Mouse (Mus musculus) liver, adult 2 months (tissue): ENCODE results near the gene Pomgnt1. TPM values are rescaled to one million over a fixed set of nuclear protein-coding genes. Genes with fewer than 3 reads are reported as not detected.
A peak's percentile ranks its signal among the peaks of the same experiment; 100 is the strongest.

Source experiments
- DNase-seq: peaks from one replicate; pipeline ENCODE4 v3.0.0-alpha.2; 2011; ENCODE audit warnings: low read depth, low spot score; ENCODE audit errors: extremely low read depth
- H3K27ac ChIP-seq: fragments of 200-500 bp; replicated peaks from 2 replicates; pipeline ENCODE4 v1.5.1; 2012; ENCODE audit warnings: low read depth, mild to moderate bottlenecking, control low read depth, inconsistent platforms, low read length; ENCODE audit not compliant: insufficient read depth
- H3K27me3 ChIP-seq: fragments of 200-500 bp; 2 replicates; pipeline ENCODE4 v1.6.1; 2012; ENCODE audit warnings: mild to moderate bottlenecking, moderate library complexity, low read length, inconsistent platforms; ENCODE audit not compliant: control insufficient read depth, insufficient read depth
- H3K36me3 ChIP-seq: fragments of 200-500 bp; 2 replicates; pipeline ENCODE4 v1.6.1; 2012; ENCODE audit warnings: low read length, inconsistent platforms; ENCODE audit not compliant: control insufficient read depth, insufficient read depth
- H3K4me1 ChIP-seq: fragments of 200-500 bp; 2 replicates; pipeline ENCODE4 v1.6.1; 2011; ENCODE audit warnings: low read length; ENCODE audit not compliant: control insufficient read depth, insufficient read depth
- H3K4me3 ChIP-seq: fragments of 200-500 bp; 2 replicates; pipeline ENCODE4 v1.5.1; 2011; ENCODE audit warnings: low read depth, mild to moderate bottlenecking, control low read depth, low read length, moderate library complexity; ENCODE audit not compliant: insufficient read depth
- H3K79me2 ChIP-seq: fragments of 200-500 bp; 2 replicates; pipeline ENCODE4 v1.6.1; 2012; ENCODE audit warnings: inconsistent platforms, mild to moderate bottlenecking, low read length, moderate library complexity; ENCODE audit not compliant: control insufficient read depth, insufficient read depth
- H3K9ac ChIP-seq: fragments of 200-500 bp; 2 replicates; pipeline ENCODE4 v1.6.1; 2012; ENCODE audit warnings: low read depth, mild to moderate bottlenecking, control low read depth, inconsistent platforms, low read length
- CTCF ChIP-seq: fragments of 200-500 bp; IDR thresholded peaks from 2 replicates; pipeline ENCODE4 v1.5.1; 2011; ENCODE audit warnings: low read depth, low read length, control low read depth
- POLR2A ChIP-seq: fragments of 200-500 bp; IDR thresholded peaks from 2 replicates; pipeline ENCODE4 v1.6.1; 2011; ENCODE audit warnings: low read length, control low read depth; ENCODE audit not compliant: insufficient read depth; ENCODE audit errors: extremely low read depth
- WGBS: fragments of 180-500 bp; shearing (Covaris S2); methylation state at CpG from one replicate; pipeline ENCODE4 v1.1.7; 2018; 5-methylcytosine and 5-hydroxymethylcytosine counted together
- polyA plus RNA-seq: library from polyadenylated mRNA; depleted of rRNA; stranded (reverse); fragments of >200 nt; gene quantifications from 2 replicates; pipeline ENCODE4 v1.2.3, GENCODE M21; 2012
- total RNA-seq: library from RNA; depleted of rRNA; stranded (reverse); fragments of >200 nt; gene quantifications from 2 replicates; pipeline ENCODE4 v1.2.3, GENCODE M21; 2014

The Pomgnt1 gene
- total and polyA plus RNA-seq, 2 experiments: 14.7 to 19.1 TPM

DNA sequence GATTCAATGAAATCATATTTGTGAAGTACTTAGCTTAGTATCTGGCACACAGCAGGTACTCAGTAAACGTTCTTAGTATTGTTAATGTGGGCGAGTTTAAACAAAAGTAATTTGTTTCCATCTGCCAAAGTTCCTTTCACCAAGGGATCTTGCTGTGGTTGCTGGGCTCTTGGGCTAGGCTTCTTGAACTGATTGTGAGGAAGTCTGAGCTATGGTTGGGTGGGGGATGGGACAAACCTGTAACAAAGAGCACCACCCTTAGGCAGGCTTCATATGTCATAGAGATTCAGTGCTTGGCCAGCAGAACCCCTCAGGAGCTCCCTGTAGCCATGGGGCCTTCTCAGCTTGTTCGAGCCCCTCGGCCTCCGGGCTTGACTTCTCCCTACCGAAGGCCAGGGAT lies 49.4 kb downstream of the Pomgnt1 start, which contains the start of the genes 1700042G07Rik and Gm49337:
Gene 1700042G07Rik, plus strand, starts transcription at position 301 of the 400 bp plus-strand sequence.
Gene Gm49337, plus strand, starts transcription at position 313 of the 400 bp plus-strand sequence.
- Histone ChIP-seq H3K27me3 (no peaks in the 10 kb centered on the region), H3K9ac (no peak within 1 kb of the TSS), H3K36me3 (no peaks in the 10 kb centered on the region), H3K27ac (no peak within 1 kb of the TSS), H3K4me1 (peaks cover 2% of the 10 kb centered on the region; the same call in 1 of the 2 replicates), H3K79me2 (no peaks in the 10 kb centered on the region), H3K4me3 (no peak within 1 kb of the TSS)
- no peak for DNase-seq
- no peak for TF ChIP-seq CTCF
- no peak for TF ChIP-seq POLR2A
- WGBS: 92% methylated on average over 6 of the region's 6 CpGs

DNA sequence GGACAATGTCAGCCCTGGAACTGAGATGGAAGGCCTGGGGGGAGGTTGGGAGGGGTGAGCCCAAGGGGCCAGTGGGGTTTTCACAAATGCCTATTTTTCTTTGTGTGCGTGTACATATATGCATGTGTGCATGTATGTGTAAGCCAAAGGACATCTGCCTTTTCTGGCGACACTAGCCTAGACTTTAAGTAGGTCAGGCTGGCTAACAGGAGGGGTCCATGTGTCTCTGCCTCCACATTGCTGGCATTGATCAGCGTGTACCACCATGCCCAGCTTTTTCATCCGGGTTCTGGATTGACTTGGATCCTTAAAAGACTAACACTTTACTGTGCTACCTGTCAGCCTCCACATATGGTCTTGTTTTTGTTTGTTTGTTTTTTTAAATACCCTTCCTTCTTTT lies 50.1 kb downstream of the Pomgnt1 start:
- TF ChIP-seq POLR2A (no peak), CTCF (no peak)
- no peaks in the 10 kb centered on the region for H3K27me3 ChIP-seq
- H3K27ac ChIP-seq: no peak overlapping the region
- no peak overlapping the region for H3K4me3 ChIP-seq
- peaks cover 2% of the 10 kb centered on the region; the same call in 1 of the 2 replicates for H3K4me1 ChIP-seq
- no peak for DNase-seq
- WGBS: 96% methylated on average over 4 of the region's 4 CpGs
- no peak overlapping the region for H3K9ac ChIP-seq
- H3K36me3 ChIP-seq: no peaks in the 10 kb centered on the region
- no peaks in the 10 kb centered on the region for H3K79me2 ChIP-seq

DNA sequence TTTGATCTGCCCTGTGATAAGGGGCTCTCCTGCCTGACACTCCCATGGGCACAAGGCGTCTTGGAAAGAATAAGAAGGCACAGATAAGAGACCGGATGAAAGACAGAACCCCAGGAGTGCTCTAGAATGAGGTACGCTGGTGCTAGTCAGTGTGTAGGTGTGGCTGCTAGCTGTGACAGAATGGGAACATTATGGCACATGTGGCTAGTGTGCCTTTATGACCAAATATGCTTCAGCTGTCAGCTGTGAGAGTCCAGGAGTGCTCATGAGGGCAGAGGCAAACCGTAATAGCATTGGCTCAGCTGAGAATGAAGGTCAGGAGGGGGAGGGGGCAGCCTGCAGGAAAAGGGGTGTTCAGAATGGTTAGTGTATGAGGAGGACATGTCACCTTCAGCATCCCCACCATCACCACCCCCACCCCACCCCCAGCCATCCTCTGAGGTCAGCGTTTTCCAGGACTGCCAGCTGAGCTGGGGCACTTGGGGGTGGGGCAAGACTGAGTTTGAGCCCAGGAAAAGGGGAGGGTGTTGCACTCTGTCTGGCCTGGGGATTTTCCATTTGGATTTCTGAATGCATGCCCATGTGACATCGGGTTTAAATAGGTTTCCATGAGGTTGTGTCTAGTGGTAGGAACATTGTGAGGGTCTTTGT lies 51.0 kb downstream of the Pomgnt1 start:
- H3K4me1 ChIP-seq: peaks cover 2% of the 10 kb centered on the region; the same call in 1 of the 2 replicates
- no peaks in the 10 kb centered on the region for H3K36me3 ChIP-seq
- H3K27ac ChIP-seq: no peak overlapping the region
- WGBS: 56% methylated on average over 6 of the region's 6 CpGs
- no peak overlapping the region for H3K9ac ChIP-seq
- DNase-seq: no peak
- H3K79me2 ChIP-seq: no peaks in the 10 kb centered on the region
- TF ChIP-seq POLR2A (no peak), CTCF (no peak)
- no peak overlapping the region for H3K4me3 ChIP-seq
- H3K27me3 ChIP-seq: no peaks in the 10 kb centered on the region

DNA sequence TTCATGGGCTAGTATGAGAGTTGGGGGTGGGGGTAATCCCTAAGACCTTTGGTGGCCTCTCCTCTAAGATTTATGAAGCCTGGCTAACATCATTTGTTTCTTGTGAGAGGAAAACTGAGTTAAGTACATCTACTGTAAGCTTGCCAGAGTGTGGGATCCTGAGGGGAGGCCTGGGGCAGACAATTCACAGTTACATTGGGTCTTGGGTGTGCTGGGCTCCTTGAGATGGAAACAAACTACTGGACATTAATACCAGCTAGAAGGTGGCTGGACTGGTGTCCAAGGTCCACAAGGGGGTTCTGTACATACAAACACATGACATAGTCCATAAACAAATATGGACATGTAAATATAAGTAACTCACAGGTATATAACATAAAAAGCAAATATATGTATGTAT lies 51.5 kb downstream of the Pomgnt1 start:
- no peak overlapping the region for H3K9ac ChIP-seq
- DNase-seq: no peak

DNA sequence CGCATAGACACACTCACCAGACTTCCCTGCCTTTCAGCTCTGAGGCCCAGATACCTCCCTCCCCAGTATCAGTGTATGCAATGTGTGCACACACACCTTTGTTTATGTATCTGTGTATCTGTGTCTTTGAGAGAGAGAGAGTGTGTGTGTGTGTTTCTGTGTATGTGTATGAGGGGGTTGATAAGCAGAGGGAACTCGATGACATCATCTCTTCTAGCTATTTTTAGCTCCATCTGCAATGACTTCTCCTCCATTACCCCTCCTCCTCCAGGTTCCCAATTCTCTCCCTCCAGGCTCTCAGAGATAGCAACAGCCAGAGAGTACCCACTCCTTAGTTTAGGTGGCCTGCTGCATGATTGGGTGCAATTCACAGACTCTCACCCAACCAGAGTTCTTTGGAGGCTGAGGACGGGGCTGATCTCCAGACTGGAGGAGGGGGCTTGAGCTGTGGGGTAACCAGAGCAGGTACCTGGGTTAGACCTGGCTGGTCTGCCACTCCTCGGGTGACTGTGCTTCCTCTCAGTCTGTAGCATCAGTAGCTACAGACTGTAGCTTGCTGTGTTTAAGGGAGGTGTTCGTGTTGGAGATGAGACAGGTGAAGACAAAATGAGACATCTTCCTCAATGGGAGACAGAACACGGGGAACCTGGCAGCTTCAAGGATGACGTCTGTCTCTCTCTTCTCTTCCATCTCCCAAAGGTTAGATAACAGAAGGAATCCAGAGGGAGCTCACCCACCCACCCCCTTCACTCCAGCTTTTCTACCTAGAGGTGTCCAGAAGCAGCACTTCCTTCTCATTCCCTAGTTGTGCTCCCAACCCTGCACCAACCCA lies 52.3 kb downstream of the Pomgnt1 start:
- no peak for TF ChIP-seq POLR2A
- TF ChIP-seq CTCF: no peak
- Histone ChIP-seq H3K9ac (no peak overlapping the region), H3K27me3 (no peaks in the 10 kb centered on the region), H3K4me3 (no peak overlapping the region), H3K4me1 (peaks cover 2% of the 10 kb centered on the region; the same call in 1 of the 2 replicates), H3K79me2 (no peaks in the 10 kb centered on the region), H3K27ac (peak overlapping the region; percentile 77; the same call in 1 of the 2 replicates), H3K36me3 (no peaks in the 10 kb centered on the region)
- DNase-seq: no peak
- WGBS: 59% methylated on average over 7 of the region's 7 CpGs

More for the DNA sequence above, 51.5 kb downstream of the Pomgnt1 start:
- no peak overlapping the region for H3K4me3 ChIP-seq
- no peaks in the 10 kb centered on the region for H3K36me3 ChIP-seq
- no peak overlapping the region for H3K27ac ChIP-seq
- H3K4me1 ChIP-seq: peaks cover 2% of the 10 kb centered on the region; the same call in 1 of the 2 replicates
- H3K27me3 ChIP-seq: no peaks in the 10 kb centered on the region
- no peak for TF ChIP-seq POLR2A
- no peak for TF ChIP-seq CTCF
- no peaks in the 10 kb centered on the region for H3K79me2 ChIP-seq
